Mouse (Mus musculus): ENCODE measurements at regions not wholly inside any gene's neighbourhood (a gene's known extent, or its start where the extent isn't known, plus 50 kb on each side); places are given as distances from the start of the nearest gene placed in this dataset.
"Not testable (repeated sequence)": the region's sequence is repeated elsewhere in the genome, so short reads cannot be mapped to it uniquely, and the experiment has no call there.

- DNase-seq (ENCODE audit: low spot score) = no peak
These were observed 334.9 kb upstream of the Api5 start for GRCm38 (mm10) chr2:94772801-94773200.

DNA sequence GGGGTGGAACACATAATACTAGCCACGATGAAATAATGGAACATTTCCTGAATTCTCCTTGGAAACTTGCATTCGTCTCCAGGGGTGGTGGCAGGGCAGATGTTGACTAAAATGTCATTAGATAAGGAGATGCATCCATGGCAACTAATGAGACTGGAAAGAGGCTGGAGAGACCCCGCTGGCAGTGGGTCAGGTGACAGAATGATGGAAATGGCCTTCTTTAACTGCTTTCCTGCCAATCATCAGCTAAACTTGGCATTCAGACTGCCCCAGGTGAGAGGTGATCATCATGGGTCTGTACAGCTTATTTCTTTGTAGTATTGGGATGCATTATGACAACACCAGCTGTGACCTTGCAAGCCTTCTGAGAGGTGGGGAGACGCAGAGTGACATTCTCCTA, 334.3 kb upstream of the Api5 start:
- DNase-seq (ENCODE audit: low spot score) = no peak
- no peaks in the 10 kb centered on the region for H3K36me3 ChIP-seq
- H3K4me1 ChIP-seq = no peaks in the 10 kb centered on the region
- H3K27me3 ChIP-seq (ENCODE audit: low read depth, poor library complexity, severe bottlenecking) = no peaks in the 10 kb centered on the region
- H3K4me3 ChIP-seq = no peak overlapping the region
- 81% methylated on average over 4 of the region's 4 CpGs for WGBS
- no peaks in the 10 kb centered on the region for H3K9me3 ChIP-seq (replicated peaks)
- H3K27ac ChIP-seq = no peak overlapping the region

More at GRCm38 (mm10) chr2:94772801-94773200, 334.9 kb upstream of the Api5 start:
- no peak overlapping the region for H3K27ac ChIP-seq
- no peaks in the 10 kb centered on the region for H3K9me3 ChIP-seq (replicated peaks)
- 93% methylated on average over 3 of the region's 3 CpGs for WGBS
- H3K4me1 ChIP-seq = no peaks in the 10 kb centered on the region
- H3K36me3 ChIP-seq = no peaks in the 10 kb centered on the region
- H3K4me3 ChIP-seq = no peak overlapping the region
- no peaks in the 10 kb centered on the region for H3K27me3 ChIP-seq (ENCODE audit: low read depth, poor library complexity, severe bottlenecking)

DNA sequence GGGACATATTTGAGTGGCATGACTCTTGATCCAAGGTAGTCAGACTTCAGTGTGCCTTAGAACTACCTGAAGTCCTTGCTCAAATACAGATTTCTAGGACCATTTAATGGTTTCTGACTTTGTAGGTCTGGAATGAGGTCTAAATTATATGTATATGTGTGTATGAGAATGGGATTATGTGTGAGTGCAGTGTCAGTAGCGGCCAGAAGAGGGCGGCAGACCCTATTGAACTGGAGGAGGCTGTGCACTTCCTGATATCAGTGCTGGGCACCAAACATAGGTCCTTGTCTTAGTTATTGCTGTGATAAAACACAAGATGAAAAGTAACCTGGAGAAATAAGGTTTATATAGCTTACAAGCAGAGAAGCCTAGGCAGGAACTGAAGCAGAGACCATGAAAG, 328.6 kb upstream of the Api5 start:
- H3K27ac ChIP-seq = no peak overlapping the region
- no peaks in the 10 kb centered on the region for H3K27me3 ChIP-seq (ENCODE audit: low read depth, poor library complexity, severe bottlenecking)
- H3K4me1 ChIP-seq = no peaks in the 10 kb centered on the region
- DNase-seq (ENCODE audit: low spot score) = peak; percentile 32
- 87% methylated on average over 2 of the region's 2 CpGs for WGBS
- no peaks in the 10 kb centered on the region for H3K36me3 ChIP-seq
- no peaks in the 10 kb centered on the region for H3K9me3 ChIP-seq (replicated peaks)
- H3K4me3 ChIP-seq = no peak overlapping the region

GRCm38 (mm10) chr2:94764852-94765435, 327.0 kb upstream of the Api5 start:
- DNase-seq (ENCODE audit: low spot score) = no peak
- no peaks in the 10 kb centered on the region for H3K9me3 ChIP-seq (replicated peaks)
- no peak overlapping the region for H3K27ac ChIP-seq
- 47% methylated on average over 8 of the region's 8 CpGs for WGBS
- H3K4me1 ChIP-seq = no peaks in the 10 kb centered on the region
- no peak overlapping the region for H3K4me3 ChIP-seq
- no peaks in the 10 kb centered on the region for H3K27me3 ChIP-seq (ENCODE audit: low read depth, poor library complexity, severe bottlenecking)
- H3K36me3 ChIP-seq = no peaks in the 10 kb centered on the region

DNA sequence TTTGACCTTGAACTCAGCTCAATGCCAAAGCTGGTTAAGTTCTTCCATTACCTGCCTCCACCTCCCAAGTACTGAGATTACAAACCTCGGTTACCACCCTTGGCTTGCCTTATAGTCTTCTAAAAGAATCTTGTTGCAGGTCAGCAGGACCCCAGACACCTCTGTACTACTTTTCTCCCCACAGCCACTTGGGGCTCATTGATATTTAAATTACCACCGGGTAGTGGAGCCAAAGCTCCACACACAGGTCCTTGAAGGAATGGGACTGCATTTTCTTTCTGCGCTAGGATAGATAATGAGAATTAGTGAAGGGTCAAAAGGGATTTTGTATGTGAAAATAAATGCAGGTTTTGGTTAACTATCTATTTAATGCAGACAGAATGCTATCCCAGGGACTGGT, 326.5 kb upstream of the Api5 start:
- Histone ChIP-seq H3K27me3 (ENCODE audit: low read depth, poor library complexity, severe bottlenecking) (no peaks in the 10 kb centered on the region), H3K9me3 (replicated peaks) (no peaks in the 10 kb centered on the region), H3K27ac (no peak overlapping the region), H3K4me1 (no peaks in the 10 kb centered on the region), H3K4me3 (no peak overlapping the region), H3K36me3 (no peaks in the 10 kb centered on the region)
- WGBS = 16% methylated on average over 3 of the region's 3 CpGs
- DNase-seq (ENCODE audit: low spot score) = no peak

GRCm38 (mm10) chr2:94748161-94748711, 310.3 kb upstream of the Api5 start:
- Histone ChIP-seq H3K9me3 (replicated peaks) (no peaks in the 10 kb centered on the region), H3K27ac (no peak overlapping the region), H3K27me3 (ENCODE audit: low read depth, poor library complexity, severe bottlenecking) (no peaks in the 10 kb centered on the region), H3K36me3 (no peaks in the 10 kb centered on the region), H3K4me3 (no peak overlapping the region), H3K4me1 (no peaks in the 10 kb centered on the region)
- no peak for DNase-seq (ENCODE audit: low spot score)
- 94% methylated on average over 3 of the region's 3 CpGs for WGBS

DNA sequence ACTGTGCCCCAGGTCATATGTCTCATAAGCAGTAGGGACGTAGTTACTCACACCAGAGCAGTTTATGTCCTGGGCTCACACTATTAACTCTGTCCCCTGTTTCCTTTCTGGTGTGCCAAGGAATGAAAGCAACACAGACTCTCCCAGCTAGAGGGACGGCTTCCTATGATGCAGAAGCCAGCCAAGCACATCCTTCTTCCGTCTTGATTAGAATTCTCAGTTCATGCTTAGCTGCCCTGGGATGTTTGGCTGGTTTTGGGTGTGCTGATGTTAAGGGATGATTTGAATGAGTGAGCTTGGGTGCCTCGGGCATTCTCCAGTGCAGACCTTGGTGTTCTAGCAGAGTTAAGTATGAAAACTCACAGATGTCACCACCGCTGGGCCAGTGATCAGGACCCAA, 291.9 kb upstream of the Api5 start:
- Histone ChIP-seq H3K9me3 (replicated peaks) (no peaks in the 10 kb centered on the region), H3K4me3 (no peak overlapping the region)
- 90% methylated on average over 5 of the region's 5 CpGs for WGBS

GRCm38 (mm10) chr2:94699383-94699782, 261.4 kb upstream of the Api5 start:
- Histone ChIP-seq H3K27me3 (ENCODE audit: low read depth, poor library complexity, severe bottlenecking) (no peaks in the 10 kb centered on the region), H3K4me1 (no peaks in the 10 kb centered on the region), H3K9me3 (replicated peaks) (no peaks in the 10 kb centered on the region), H3K27ac (no peak overlapping the region), H3K4me3 (no peak overlapping the region), H3K36me3 (no peaks in the 10 kb centered on the region)
- WGBS = 74% methylated on average over 1 of the region's 1 CpGs
- DNase-seq (ENCODE audit: low spot score) = no peak

More for the DNA sequence above, 291.9 kb upstream of the Api5 start:
- H3K27ac ChIP-seq = no peak overlapping the region
- no peaks in the 10 kb centered on the region for H3K4me1 ChIP-seq
- H3K36me3 ChIP-seq = no peaks in the 10 kb centered on the region
- no peak for DNase-seq (ENCODE audit: low spot score)
- H3K27me3 ChIP-seq (ENCODE audit: low read depth, poor library complexity, severe bottlenecking) = no peaks in the 10 kb centered on the region

GRCm38 (mm10) chr2:94695212-94695611, 257.3 kb upstream of the Api5 start:
- Histone ChIP-seq H3K36me3 (no peaks in the 10 kb centered on the region), H3K4me3 (no peak overlapping the region), H3K9me3 (replicated peaks) (no peaks in the 10 kb centered on the region), H3K27me3 (ENCODE audit: low read depth, poor library complexity, severe bottlenecking) (no peaks in the 10 kb centered on the region), H3K27ac (no peak overlapping the region), H3K4me1 (no peaks in the 10 kb centered on the region)
- no peak for DNase-seq (ENCODE audit: low spot score)
- WGBS = 87% methylated on average over 3 of the region's 3 CpGs

DNA sequence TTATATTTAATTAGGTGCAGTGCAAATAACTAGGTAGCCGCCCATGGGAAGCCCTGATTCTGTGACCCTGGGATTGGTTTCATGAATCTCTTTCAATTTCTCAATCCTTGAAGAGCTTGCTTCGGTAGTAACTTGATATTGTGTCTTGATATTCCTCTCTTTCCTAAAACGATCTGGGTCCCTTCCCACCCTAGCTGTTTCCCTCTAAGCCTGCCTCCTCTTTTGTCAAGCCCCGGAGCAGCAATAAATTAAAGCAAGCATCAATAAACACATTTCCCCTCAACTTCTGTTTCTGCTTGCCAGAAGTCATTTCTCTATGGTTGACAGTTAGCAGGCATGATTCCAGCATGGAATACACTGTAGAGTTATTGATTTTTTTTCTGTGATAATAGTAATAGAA, 252.6 kb upstream of the Api5 start:
- DNase-seq (ENCODE audit: low spot score) = no peak
- no peaks in the 10 kb centered on the region for H3K36me3 ChIP-seq

GRCm38 (mm10) chr2:94685619-94686018, 247.7 kb upstream of the Api5 start:
- not testable (repeated sequence) for H3K36me3 ChIP-seq; H3K27me3 ChIP-seq (ENCODE audit: low read depth, poor library complexity, severe bottlenecking); H3K4me3 ChIP-seq; H3K27ac ChIP-seq; H3K9me3 ChIP-seq (replicated peaks); DNase-seq (ENCODE audit: low spot score); H3K4me1 ChIP-seq
- 93% methylated on average over 5 of the region's 5 CpGs for WGBS

More for the DNA sequence above, 252.6 kb upstream of the Api5 start:
- Histone ChIP-seq H3K27ac (no peak overlapping the region), H3K9me3 (replicated peaks) (no peaks in the 10 kb centered on the region), H3K4me3 (no peak overlapping the region), H3K27me3 (ENCODE audit: low read depth, poor library complexity, severe bottlenecking) (no peaks in the 10 kb centered on the region), H3K4me1 (no peaks in the 10 kb centered on the region)
- 57% methylated on average over 4 of the region's 4 CpGs for WGBS

DNA sequence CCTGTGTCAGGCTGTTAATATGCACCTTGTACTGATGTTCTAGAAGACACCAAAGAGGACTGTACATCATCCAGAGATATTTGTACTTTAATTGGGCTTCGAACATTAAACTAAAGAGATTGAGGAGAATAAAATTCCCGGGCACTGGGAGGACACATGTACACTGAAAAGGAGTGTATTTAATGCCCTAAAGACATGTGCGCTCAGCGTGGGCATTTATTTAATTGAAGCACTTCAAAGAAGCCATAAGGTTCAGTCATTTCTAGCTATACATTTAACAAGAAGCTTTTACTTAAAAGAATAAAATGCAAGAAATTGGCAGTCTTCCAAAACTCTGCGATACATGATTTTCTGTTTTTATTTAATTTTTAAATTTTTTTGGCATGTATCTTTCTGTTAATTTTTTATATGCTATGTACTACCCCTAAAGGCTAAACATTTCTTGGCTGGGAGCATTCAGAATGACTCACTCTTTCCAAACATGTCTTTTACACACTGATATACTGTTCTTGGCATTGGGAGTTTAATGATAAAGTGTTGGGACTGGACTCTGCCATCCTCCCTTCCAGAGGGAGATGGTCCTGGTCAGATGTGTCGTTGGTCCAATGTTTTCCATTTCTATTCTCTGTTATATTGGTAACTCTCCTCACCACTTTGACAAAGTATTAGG, 242.3 kb upstream of the Api5 start:
- H3K9me3 ChIP-seq (replicated peaks) = no peaks in the 10 kb centered on the region
- WGBS = 91% methylated on average over 6 of the region's 6 CpGs
- no peaks in the 10 kb centered on the region for H3K4me1 ChIP-seq
- H3K36me3 ChIP-seq = no peaks in the 10 kb centered on the region
- no peak overlapping the region for H3K27ac ChIP-seq
- H3K27me3 ChIP-seq (ENCODE audit: low read depth, poor library complexity, severe bottlenecking) = no peaks in the 10 kb centered on the region
- no peak for DNase-seq (ENCODE audit: low spot score)
- no peak overlapping the region for H3K4me3 ChIP-seq

GRCm38 (mm10) chr2:94665850-94666249, 227.9 kb upstream of the Api5 start:
- H3K4me3 ChIP-seq = no peak overlapping the region
- H3K27me3 ChIP-seq (ENCODE audit: low read depth, poor library complexity, severe bottlenecking) = no peaks in the 10 kb centered on the region
- H3K27ac ChIP-seq = no peak overlapping the region
- no peaks in the 10 kb centered on the region for H3K4me1 ChIP-seq
- WGBS = 96% methylated on average over 2 of the region's 2 CpGs
- no peaks in the 10 kb centered on the region for H3K36me3 ChIP-seq
- H3K9me3 ChIP-seq (replicated peaks) = no peaks in the 10 kb centered on the region
- DNase-seq (ENCODE audit: low spot score) = no peak
